Mouse (Mus musculus) lung, adult 2 months (tissue): Measurements from ENCODE around the gene Sh3glb1. TPM values are rescaled to one million over a fixed set of nuclear protein-coding genes. Genes with fewer than 3 reads are reported as not detected.
"Not testable (repeated sequence)": the region's sequence is repeated elsewhere in the genome, so short reads cannot be mapped to it uniquely, and the experiment has no call there.

Source experiments
- DNase-seq: peaks from one replicate; pipeline ENCODE4 v3.0.0; 2022
- H3K4me1 ChIP-seq: fragments of 200-500 bp; 2 replicates; pipeline ENCODE4 v1.6.1; 2011; ENCODE audit warnings: low read length; ENCODE audit not compliant: control insufficient read depth, insufficient read depth
- H3K4me3 ChIP-seq: fragments of 200-500 bp; replicated peaks from 2 replicates; pipeline ENCODE3; 2011; ENCODE audit warnings: low read depth, mild to moderate bottlenecking, control low read depth, low read length; ENCODE audit errors: extremely low read depth
- CTCF ChIP-seq: fragments of 200-500 bp; IDR thresholded peaks from 2 replicates; pipeline ENCODE4 v1.5.1; 2011; ENCODE audit warnings: mild to moderate bottlenecking, low read length, control low read depth; ENCODE audit not compliant: insufficient read depth
- POLR2A ChIP-seq: fragments of 200-500 bp; IDR thresholded peaks from 2 replicates; pipeline ENCODE4 v1.6.1; 2011; ENCODE audit warnings: low read depth, mild to moderate bottlenecking, control low read depth, low read length, borderline replicate concordance; ENCODE audit errors: extremely low read depth
- WGBS: fragments of 180-500 bp; shearing (Covaris S2); methylation state at CpG from one replicate; pipeline ENCODE4 v1.1.7; 2018; 5-methylcytosine and 5-hydroxymethylcytosine counted together
- polyA plus RNA-seq: library from polyadenylated mRNA; depleted of rRNA; stranded (reverse); fragments of >200 nt; gene quantifications from 2 replicates; pipeline ENCODE4 v1.2.3, GENCODE M21; 2012; rRNA removed

Sh3glb1 gene
- polyA plus RNA-seq: 26.2 and 26.5 TPM in 2 replicates

GRCm38 (mm10) chr3:144719901-144720747 lies at the start of gene Sh3glb1:
TSS of gene Sh3glb1 (minus strand) at chr3:144720335.
- TF ChIP-seq CTCF: peak; percentile 77
- 0 out of 2 replicates have a peak, but pooled peaks have one; percentile 19 for TF ChIP-seq POLR2A
- peak within 1 kb of the TSS; percentile 94 for H3K4me3 ChIP-seq
- peak; percentile 99 for DNase-seq

GRCm38 (mm10) chr3:144765161-144765560 lies 45.0 kb upstream of the Sh3glb1 start:
- no peak for DNase-seq
- TF ChIP-seq POLR2A (no peak), CTCF (no peak)

More at GRCm38 (mm10) chr3:144719901-144720747, at the start of gene Sh3glb1:
- peaks cover 16% of the 10 kb centered on the region for H3K4me1 ChIP-seq
- WGBS: 1% methylated on average over 76 of the region's 98 CpGs

DNA sequence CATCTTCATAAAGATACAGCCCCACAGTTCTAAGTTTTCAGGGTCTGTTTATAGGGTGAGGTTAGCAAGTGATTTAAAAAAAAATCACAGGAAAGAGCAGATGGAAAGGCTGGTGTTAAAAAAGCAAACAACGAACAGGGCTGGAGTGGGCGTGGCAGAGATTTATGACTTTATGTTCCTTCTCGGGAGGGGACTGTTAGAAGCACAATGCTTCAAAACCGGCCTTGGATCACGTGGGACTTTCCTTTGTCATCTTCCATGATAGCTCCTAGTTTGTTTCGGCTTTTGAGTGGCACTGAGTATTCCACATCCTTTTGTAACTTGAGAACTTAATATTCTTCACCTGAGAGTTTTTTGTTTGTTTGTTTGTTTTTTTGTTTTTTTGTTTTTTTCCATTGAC lies 41.3 kb upstream of the Sh3glb1 start:
- DNase-seq: no peak

More at GRCm38 (mm10) chr3:144765161-144765560, 45.0 kb upstream of the Sh3glb1 start:
- 79% methylated on average over 4 of the region's 4 CpGs for WGBS
- Histone ChIP-seq H3K4me1 (peaks cover 2% of the 10 kb centered on the region; the same call in 1 of the 2 replicates), H3K4me3 (no peak overlapping the region)

DNA sequence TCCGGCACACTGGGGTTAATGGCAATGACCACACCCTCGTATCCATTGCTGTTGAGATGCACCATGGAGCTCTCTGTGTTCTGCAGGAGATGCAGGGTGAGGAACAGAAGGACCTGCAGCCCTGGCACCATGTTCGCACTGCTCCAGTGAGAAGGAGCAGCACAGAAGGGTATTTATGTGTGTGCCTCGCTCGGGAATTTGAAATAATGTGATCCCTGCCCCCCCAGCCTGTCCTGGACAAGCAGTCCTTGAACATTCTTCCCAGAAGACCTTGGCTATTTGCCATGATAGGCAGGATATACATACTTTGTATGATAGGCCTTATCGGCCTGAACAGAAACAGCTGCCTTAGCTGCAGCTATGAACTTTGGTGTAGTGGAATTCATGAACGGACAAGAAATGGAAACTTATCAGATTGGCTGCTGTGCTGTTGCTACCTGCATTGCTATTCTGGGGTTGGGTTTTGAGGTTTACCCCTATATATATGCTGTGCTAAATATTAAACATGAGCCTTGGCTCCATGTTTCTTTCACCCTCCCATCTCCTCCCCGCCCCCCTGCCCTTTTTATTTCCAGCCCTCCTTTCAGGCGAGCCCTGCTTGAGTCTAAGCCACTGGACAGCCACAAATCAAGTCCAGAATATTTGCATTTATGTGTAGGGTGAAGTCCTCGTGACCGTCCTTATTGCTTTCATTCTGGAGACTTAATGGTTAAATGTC lies 40.6 kb upstream of the Sh3glb1 start, which contains the start of gene Clca3a1:
TSS of gene Clca3a1 (minus strand) at position 386 of the 718 bp plus-strand sequence.
- Histone ChIP-seq H3K4me3 (no peak within 1 kb of the TSS), H3K4me1 (peaks cover 2% of the 10 kb centered on the region; the same call in 1 of the 2 replicates)
- no peak for DNase-seq
- TF ChIP-seq POLR2A: no peak
- no peak for TF ChIP-seq CTCF
- WGBS: 36% methylated on average over 10 of the region's 11 CpGs

More for the DNA sequence above, 41.3 kb upstream of the Sh3glb1 start:
- H3K4me1 ChIP-seq: peaks cover 2% of the 10 kb centered on the region; the same call in 1 of the 2 replicates
- 24% methylated on average over 6 of the region's 6 CpGs for WGBS
- no peak overlapping the region for H3K4me3 ChIP-seq
- TF ChIP-seq CTCF (no peak), POLR2A (no peak)

GRCm38 (mm10) chr3:144759719-144760118 lies 39.6 kb upstream of the Sh3glb1 start:
- TF ChIP-seq POLR2A (no peak), CTCF (no peak)
- WGBS: 72% methylated on average over 3 of the region's 3 CpGs
- H3K4me1 ChIP-seq: peaks cover 2% of the 10 kb centered on the region; the same call in 1 of the 2 replicates
- no peak for DNase-seq
- no peak overlapping the region for H3K4me3 ChIP-seq

GRCm38 (mm10) chr3:144756103-144756502 lies 36.0 kb upstream of the Sh3glb1 start:
- H3K4me3 ChIP-seq, H3K4me1 ChIP-seq, DNase-seq: not testable (repeated sequence)
- WGBS: 80% methylated on average over 8 of the region's 8 CpGs

DNA sequence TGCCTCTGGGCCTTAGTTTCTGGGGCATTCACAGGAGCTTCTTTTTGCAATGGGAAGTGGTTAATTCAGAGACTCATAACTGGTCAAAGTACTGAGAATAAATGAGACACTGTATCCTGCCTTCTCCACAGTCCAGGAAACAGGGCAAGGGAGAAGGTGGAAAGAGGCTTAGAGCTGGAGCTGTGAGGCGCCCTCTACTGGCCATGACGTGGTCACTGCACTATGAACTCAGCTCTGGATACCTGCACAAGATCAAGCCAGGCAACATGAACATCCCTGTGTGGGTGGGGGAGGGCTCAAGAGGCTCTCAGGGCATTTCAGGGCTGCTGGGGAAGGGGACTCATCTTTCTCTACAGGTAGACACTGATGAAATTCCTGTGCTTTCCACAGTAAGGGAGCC lies 33.0 kb upstream of the Sh3glb1 start:
- Histone ChIP-seq H3K4me3 (no peak overlapping the region), H3K4me1 (no peaks in the 10 kb centered on the region)
- DNase-seq: peak; percentile 18
- no peak for TF ChIP-seq POLR2A
- TF ChIP-seq CTCF: peak; percentile 73
- WGBS: 7% methylated on average over 2 of the region's 2 CpGs

DNA sequence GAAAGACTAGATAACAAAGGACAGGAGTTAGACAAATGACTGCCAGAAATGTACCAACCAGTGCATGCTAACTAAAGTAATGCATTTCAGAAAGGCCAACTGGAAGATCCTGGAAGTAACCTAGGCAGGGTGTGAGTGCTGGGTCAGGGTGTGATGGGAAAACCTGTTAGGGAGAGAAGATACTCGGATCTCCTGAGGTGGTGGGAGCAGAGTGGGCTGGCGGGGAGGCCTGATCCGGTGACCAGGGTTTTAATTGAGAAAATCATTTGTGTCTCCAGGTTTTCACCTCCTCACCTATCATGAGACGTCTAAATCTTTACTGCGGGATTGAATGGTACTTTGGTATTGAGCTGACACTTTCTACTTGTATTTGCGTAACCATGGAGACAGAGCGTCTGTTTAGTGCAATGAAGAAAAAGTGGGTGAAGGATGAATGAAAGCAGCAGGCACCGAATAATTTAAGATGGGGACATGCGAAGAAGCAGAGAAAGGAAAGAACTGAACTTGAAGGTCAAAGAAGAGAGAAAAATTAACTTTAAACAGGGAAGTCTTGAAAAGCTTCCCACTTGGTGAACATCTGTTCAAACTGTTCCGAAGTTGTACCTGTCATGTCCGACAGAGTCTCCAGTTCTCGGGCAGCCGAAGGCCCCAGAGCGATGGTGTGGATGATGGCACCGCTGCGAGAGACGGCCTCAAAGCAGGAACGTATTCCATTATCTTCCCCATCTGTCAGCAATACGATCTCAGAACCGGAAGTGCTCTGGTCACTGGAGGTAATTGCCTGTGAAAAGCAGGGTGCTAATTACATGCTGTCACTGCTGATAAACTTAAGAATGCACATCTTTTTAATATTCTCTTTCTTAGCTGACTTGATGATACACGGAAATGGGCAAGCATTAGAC lies 29.2 kb upstream of the Sh3glb1 start:
- WGBS: 49% methylated on average over 20 of the region's 21 CpGs
- not testable (repeated sequence) for DNase-seq, H3K4me3 ChIP-seq, H3K4me1 ChIP-seq

DNA sequence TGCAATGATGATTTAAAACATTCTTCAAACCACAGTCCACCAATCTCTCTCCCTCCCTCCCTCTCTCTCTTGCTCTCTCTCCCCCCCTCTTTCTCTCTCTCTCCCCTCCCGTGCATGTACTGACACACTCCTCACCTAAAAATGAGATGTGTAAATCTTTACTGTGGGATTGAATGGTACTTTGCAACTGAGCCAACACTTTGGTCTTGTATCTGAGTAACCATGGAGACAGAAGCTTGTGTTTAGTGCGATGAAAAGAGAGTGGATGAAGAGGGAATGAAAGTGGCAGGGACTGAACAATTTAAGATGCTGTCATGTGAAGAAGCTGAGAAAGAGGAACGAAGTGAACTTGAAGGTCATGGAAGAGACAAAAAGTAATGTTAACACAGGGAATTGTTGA lies 27.6 kb upstream of the Sh3glb1 start:
- H3K4me3 ChIP-seq, H3K4me1 ChIP-seq, DNase-seq: not testable (repeated sequence)
- 36% methylated on average over 3 of the region's 3 CpGs for WGBS

DNA sequence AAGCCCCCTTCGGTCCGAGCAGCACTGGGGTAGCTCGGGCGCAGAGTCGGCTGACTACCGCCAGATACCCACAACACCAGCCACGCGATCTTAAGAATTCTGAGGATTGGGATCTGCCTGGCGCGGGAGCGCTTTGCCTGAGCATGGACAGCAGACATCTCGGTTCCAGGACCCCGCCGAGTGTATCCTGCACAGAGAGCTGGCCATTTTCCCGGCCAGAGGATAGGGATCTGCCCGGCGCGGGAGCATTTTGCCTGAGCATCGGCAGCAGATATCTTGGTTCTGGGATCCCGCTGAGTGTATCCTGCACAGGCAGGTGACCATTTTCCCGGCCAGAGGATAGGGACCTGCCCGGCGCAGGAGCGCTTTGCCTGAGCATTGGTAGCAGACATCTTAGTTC lies 18.3 kb upstream of the Sh3glb1 start:
- H3K4me3 ChIP-seq, DNase-seq, H3K4me1 ChIP-seq: not testable (repeated sequence)
- whole genome bisulfite sequencing: 71% methylated on average over 24 of the region's 24 CpGs
